Comparison of ENCODE assay signal across 11 mouse cellular contexts in the genomic region with DNA sequence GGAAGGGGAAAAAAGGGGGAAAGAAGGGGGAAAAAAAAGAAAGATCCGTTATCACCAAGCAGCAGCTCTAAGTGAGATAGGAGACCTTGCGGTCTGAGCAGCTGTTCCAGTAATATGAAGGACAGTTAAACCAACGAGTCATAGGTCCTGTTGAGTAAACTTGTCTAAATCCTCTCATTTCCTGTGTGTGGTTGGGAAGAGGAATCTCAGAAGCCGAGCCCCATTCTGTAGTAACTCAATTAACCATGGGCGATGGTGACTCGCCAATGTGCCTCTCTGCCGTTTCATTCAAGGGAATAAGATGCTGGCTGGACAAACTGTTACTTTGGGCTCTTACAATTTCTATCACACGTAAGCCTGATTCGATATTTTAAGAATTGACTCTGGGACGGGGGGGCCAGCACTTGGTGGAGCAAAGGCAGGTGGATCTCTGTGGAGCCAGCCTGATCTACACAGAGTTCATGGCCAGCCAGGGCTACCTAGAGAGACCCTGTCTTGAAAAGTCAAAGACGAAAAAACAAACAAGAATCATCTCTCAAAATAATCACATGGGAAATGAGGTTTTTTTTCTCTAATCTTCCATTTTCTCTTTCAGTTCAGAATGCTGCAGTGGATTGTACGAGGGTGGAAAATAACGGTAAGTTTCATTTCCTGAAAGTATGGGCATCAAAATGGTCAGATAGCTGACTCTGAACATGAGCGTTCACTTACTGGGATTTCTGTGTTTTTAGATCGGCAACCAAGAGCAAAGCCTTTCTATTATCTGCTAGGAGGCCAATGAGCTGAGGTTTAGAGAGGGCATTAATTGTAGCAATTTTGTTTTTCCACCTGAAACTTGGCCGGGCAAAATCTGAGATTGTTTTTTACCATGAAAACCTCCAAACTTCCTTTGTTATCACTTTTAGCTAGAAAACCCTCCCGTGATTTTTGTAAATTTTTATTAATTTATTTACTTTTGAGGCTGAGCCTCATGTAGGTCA. TPM values are rescaled to one million over a fixed set of nuclear protein-coding genes. Genes with fewer than 3 reads are reported as not detected.
DNase-seq lines count a peak whose midpoint lies in the region; ATAC-seq and TF ChIP-seq lines count a peak whose summit lies in the region.
"Had no signal": no experiment of that assay in that cellular context is flagged by ENCODE, and none has a peak within 500 bp of the region (broad histone marks: within the 10 kb centered on the region; RNA-seq: fewer than 3 reads in every experiment).

A gene (plus strand): TSS at position 188 of the 980 bp plus-strand sequence.

- H3K4me1 ChIP-seq in embryonic facial prominence, embryonic 10.5 days: no peaks in the 10 kb centered on the region
- H3K4me1 ChIP-seq in intestine, embryonic 15.5 days (replicated peaks): no peaks in the 10 kb centered on the region

- 86% methylated on average over 17 of the region's 17 CpGs for WGBS in embryonic facial prominence, embryonic 10.5 days
- 72% methylated on average over 17 of the region's 17 CpGs for WGBS in intestine, embryonic 15.5 days

- H3K4me3 ChIP-seq in C2C12 (ENCODE audit: insufficient read depth, poor library complexity, severe bottlenecking): peak within 1 kb of the TSS; percentile 7
- no peak within 1 kb of the TSS for H3K4me3 ChIP-seq in embryonic facial prominence, embryonic 10.5 days
- H3K4me3 ChIP-seq in intestine, embryonic 15.5 days (replicated peaks): no peak within 1 kb of the TSS
- H3K4me3 ChIP-seq: erythroblast, embryonic 14.5 days; heart, embryonic 10.5 days had no signal

- no peaks in the 10 kb centered on the region for H3K79me2 ChIP-seq in C2C12 (ENCODE audit: control insufficient read depth, insufficient read depth)

- peak; percentile 98 for DNase-seq in 416B (ENCODE audit: low read depth)
- DNase-seq in embryo, embryonic 10 days (ENCODE audit: low spot score): no peak
- no peak for DNase-seq in embryonic facial prominence, embryonic 10.5 days (ENCODE audit: low spot score)
- DNase-seq: cerebellum, adult 8-10 months; midbrain, embryonic 14.5 days had no signal

- no peak within 1 kb of the TSS for H3K27ac ChIP-seq in embryonic facial prominence, embryonic 10.5 days (replicated peaks)
- H3K27ac ChIP-seq in intestine, embryonic 15.5 days: no peak within 1 kb of the TSS
- H3K27ac ChIP-seq: heart, embryonic 10.5 days had no signal

- no peak for TF ChIP-seq CTCF in C2C12 (IDR thresholded peaks at IDR 0.05; ENCODE audit: control insufficient read depth, insufficient read depth, insufficient read length)

- no peaks in the 10 kb centered on the region for H3K36me3 ChIP-seq in C2C12 (ENCODE audit: control insufficient read depth, insufficient read depth)
- H3K36me3 ChIP-seq in embryonic facial prominence, embryonic 10.5 days (replicated peaks): no peaks in the 10 kb centered on the region
- H3K36me3 ChIP-seq in intestine, embryonic 15.5 days: no peaks in the 10 kb centered on the region
- H3K36me3 ChIP-seq: heart, embryonic 10.5 days had no signal

- ATAC-seq in erythroid progenitor cell, adult 5-6 weeks (replicated peaks; ENCODE audit: low FRiP score, poor library complexity, severe bottlenecking): no peak
- ATAC-seq in megakaryocyte-erythroid progenitor cell, adult 5-6 weeks (replicated peaks; ENCODE audit: low FRiP score, low TSS enrichment, poor library complexity, severe bottlenecking): 0 out of 2 replicates have a peak, but pooled peaks have one; percentile 23
- no peak for ATAC-seq in intestine, embryonic 15.5 days

- H3K79me3 ChIP-seq in C2C12 (ENCODE audit: low read depth): no peaks in the 10 kb centered on the region

- no peak within 1 kb of the TSS for H3K9ac ChIP-seq in intestine, embryonic 15.5 days

- H3K27me3 ChIP-seq in C2C12 (ENCODE audit: control insufficient read depth, insufficient read depth, insufficient read length): no peaks in the 10 kb centered on the region
- H3K27me3 ChIP-seq in embryonic facial prominence, embryonic 10.5 days (replicated peaks; ENCODE audit: low read depth, poor library complexity, severe bottlenecking): no peaks in the 10 kb centered on the region
- H3K27me3 ChIP-seq in intestine, embryonic 15.5 days (replicated peaks): no peaks in the 10 kb centered on the region

- peak within 1 kb of the TSS; percentile 32 for H3ac ChIP-seq in C2C12 (ENCODE audit: control insufficient read depth, insufficient read length, low read depth)

- H3K9me3 ChIP-seq in embryonic facial prominence, embryonic 10.5 days: peaks cover 9% of the 10 kb centered on the region; the same call in 1 of the 2 replicates
- H3K9me3 ChIP-seq in intestine, embryonic 15.5 days: no peaks in the 10 kb centered on the region
- H3K9me3 ChIP-seq: heart, embryonic 10.5 days had no signal

- no peak within 1 kb of the TSS for H3K4me2 ChIP-seq in intestine, embryonic 15.5 days (replicated peaks)

TF ChIP-seq in C2C12, 6 proteins besides CTCF, POLR2A, EP300 and RAD21:
- TF ChIP-seq MYOG (IDR thresholded peaks at IDR 0.05; ENCODE audit: control insufficient read depth, extremely low read depth, insufficient read length) (no peak), MAX (IDR thresholded peaks at IDR 0.05) (no peak), USF1 (IDR thresholded peaks at IDR 0.05; ENCODE audit: low read depth) (no peak), CEBPB (IDR thresholded peaks at IDR 0.05; ENCODE audit: low read depth) (no peak), MYOD1 (IDR thresholded peaks at IDR 0.05; ENCODE audit: control insufficient read depth, insufficient read length, low read depth) (peak; percentile 94)
TF ChIP-seq in C2C12: peak in this region for 1.

RNA-seq across cellular contexts. Expression of the gene that starts here (rescaled TPM):
- polyA plus RNA-seq in C2C12 (2012; fragmentation: generic; extraction: Trizol): 19.9 TPM
- total RNA-seq in erythroid progenitor cell, adult 5-6 weeks (2015; ENCODE audit: low replicate concordance): 7.9 and 10.5 TPM in 2 replicates
- total RNA-seq in erythroid progenitor cell, adult 5-6 weeks (2017; ENCODE audit: low replicate concordance): 9.1 and 13.4 TPM in 2 replicates
- total RNA-seq in megakaryocyte-erythroid progenitor cell, adult 5-6 weeks (2014; fragmentation: Nextera tagmentation): 1.3 and 2.7 TPM in 2 replicates
- total RNA-seq in megakaryocyte-erythroid progenitor cell, adult 5-6 weeks (2017): 3.4 and 3.5 TPM in 2 replicates
- polyA plus RNA-seq in embryonic facial prominence, embryonic 10.5 days (2016; fragmentation: Nextera tagmentation; extraction: Ambion mirVana): 0.59 and 1.1 TPM in 2 replicates
- 2.0 TPM in 2 replicates for polyA plus RNA-seq in intestine, embryonic 15.5 days (2015; fragmentation: Nextera tagmentation; extraction: Ambion mirVana)
- polyA plus RNA-seq: erythroblast, embryonic 14.5 days had no signal
